Mouse (Mus musculus) kidney, postnatal 0 days (tissue): ENCODE measurements around the gene Nradd. TPM values are rescaled to one million over a fixed set of nuclear protein-coding genes. Genes with fewer than 3 reads are reported as not detected.
A peak's percentile ranks its signal among the peaks of the same experiment; 100 is the strongest.

Experiments
- ATAC-seq: fragments of 200-750 bp; cut with Nextera tagmentation; replicated peaks from 2 replicates; pipeline ENCODE4 v1.8.0; 2017; ENCODE audit warnings: low read depth, moderate number of reproducible peaks, moderate TSS enrichment, moderate library complexity; ENCODE audit not compliant: low FRiP score
- DNase-seq: peaks from one replicate; pipeline ENCODE4 v3.0.0-alpha.2; 2016; ENCODE audit warnings: low spot score
- H3K27ac ChIP-seq: fragments of 300-500 bp; sonication (generic); 2 replicates; pipeline ENCODE4 v1.5.1; 2014; ENCODE audit warnings: mild to moderate bottlenecking
- H3K27me3 ChIP-seq: fragments of 300-500 bp; sonication (generic); 2 replicates; pipeline ENCODE4 v1.6.1; 2014; ENCODE audit warnings: low read length, mixed read lengths; ENCODE audit not compliant: insufficient read depth
- H3K36me3 ChIP-seq: fragments of 300-500 bp; sonication (generic); 2 replicates; pipeline ENCODE4 v1.6.1; 2014; ENCODE audit warnings: low read length, mixed read lengths; ENCODE audit not compliant: insufficient read depth
- H3K4me1 ChIP-seq: fragments of 300-500 bp; sonication (generic); replicated peaks from 2 replicates; pipeline ENCODE4 v1.6.1; 2014; ENCODE audit warnings: antibody characterized with exemption, low read length, mixed read lengths; ENCODE audit not compliant: insufficient read depth
- H3K4me2 ChIP-seq: fragments of 300-500 bp; sonication (generic); 2 replicates; pipeline ENCODE4 v1.6.1; 2014; ENCODE audit warnings: mild to moderate bottlenecking, low read length, moderate library complexity, mixed read lengths
- H3K4me3 ChIP-seq: fragments of 300-500 bp; sonication (generic); replicated peaks from 2 replicates; pipeline ENCODE4 v1.5.1; 2014; ENCODE audit warnings: low read depth, low read length
- H3K9ac ChIP-seq: fragments of 300-500 bp; sonication (generic); 2 replicates; pipeline ENCODE4 v1.6.1; 2014; ENCODE audit warnings: low read depth, low read length
- H3K9me3 ChIP-seq: fragments of 300-500 bp; sonication (generic); replicated peaks from 2 replicates; pipeline ENCODE4 v1.6.1; 2016; ENCODE audit warnings: low read length, inconsistent platforms, mixed read lengths
- CTCF ChIP-seq: IDR thresholded peaks from 2 replicates; pipeline ENCODE4 v1.5.1; 2016; ENCODE audit warnings: antibody characterized with exemption, low read depth, mild to moderate bottlenecking, moderate library complexity
- WGBS: fragments of 180-500 bp; shearing (Covaris S2); extraction: QIAGEN DNeasy Blood & Tissue Kit; methylation state at CpG from one replicate; pipeline ENCODE4 v1.1.7; 2014; 5-methylcytosine and 5-hydroxymethylcytosine counted together
- polyA plus RNA-seq: library from polyadenylated mRNA; unstranded; fragments of >200 nt; fragmentation: Nextera tagmentation; extraction: Ambion mirVana; gene quantifications from 2 replicates; pipeline ENCODE4 v1.2.1, GENCODE M21; 2015

Nradd gene
- 42.3 and 45.7 TPM in 2 replicates for polyA plus RNA-seq

- H3K4me1 ChIP-seq = peaks cover 11% of the 10 kb centered on the region
- TF ChIP-seq CTCF = no peak
- H3K27me3 ChIP-seq = no peaks in the 10 kb centered on the region
- H3K9ac ChIP-seq = peak within 1 kb of the TSS; percentile 40
- H3K36me3 ChIP-seq = peaks cover 20% of the 10 kb centered on the region; the same call in 1 of the 2 replicates
- DNase-seq = peak; percentile 96
- peak within 1 kb of the TSS; percentile 61 for H3K4me2 ChIP-seq
- H3K9me3 ChIP-seq = no peaks in the 10 kb centered on the region
- peak within 1 kb of the TSS; percentile 37 for H3K4me3 ChIP-seq
- peak; percentile 88 for ATAC-seq
- H3K27ac ChIP-seq = peak within 1 kb of the TSS; percentile 76
- under 1% methylated on average over 41 of the region's 41 CpGs for WGBS
Observed at GRCm38 (mm10) chr9:110624361-110625166, at the start of gene Nradd. Gene Nradd (minus strand): TSS chr9:110624452.

GRCm38 (mm10) chr9:110673107-110673752 is 49.0 kb upstream of the Nradd start:
- DNase-seq (no peak), ATAC-seq (peak; percentile 15; the same call in 1 of the 2 replicates)
- peak overlapping the region; percentile 57; the same call in 1 of the 2 replicates for H3K27ac ChIP-seq

GRCm38 (mm10) chr9:110672462-110673106 is 48.3 kb upstream of the Nradd start:
- H3K36me3 ChIP-seq = no peaks in the 10 kb centered on the region
- H3K9ac ChIP-seq = no peak overlapping the region
- no peaks in the 10 kb centered on the region for H3K27me3 ChIP-seq
- ATAC-seq = peak; percentile 58
- DNase-seq = no peak
- no peaks in the 10 kb centered on the region for H3K9me3 ChIP-seq
- H3K4me3 ChIP-seq = no peak overlapping the region
- no peak overlapping the region for H3K4me2 ChIP-seq
- peaks cover 16% of the 10 kb centered on the region; the same call in 1 of the 2 replicates for H3K4me1 ChIP-seq
- peak; percentile 71 for TF ChIP-seq CTCF
- peak overlapping the region; percentile 57; the same call in 1 of the 2 replicates for H3K27ac ChIP-seq
- WGBS = 62% methylated on average over 7 of the region's 7 CpGs

More at GRCm38 (mm10) chr9:110673107-110673752, 49.0 kb upstream of the Nradd start:
- 57% methylated on average over 10 of the region's 10 CpGs for WGBS
- Histone ChIP-seq H3K4me2 (no peak overlapping the region; the same call in 1 of the 2 replicates), H3K9me3 (no peaks in the 10 kb centered on the region), H3K4me1 (peaks cover 14% of the 10 kb centered on the region; the same call in 1 of the 2 replicates), H3K4me3 (no peak overlapping the region), H3K36me3 (no peaks in the 10 kb centered on the region), H3K9ac (no peak overlapping the region), H3K27me3 (no peaks in the 10 kb centered on the region)
- no peak for TF ChIP-seq CTCF

GRCm38 (mm10) chr9:110669785-110670184 is 45.5 kb upstream of the Nradd start:
- no peak for DNase-seq
- no peak overlapping the region for H3K4me3 ChIP-seq
- H3K27ac ChIP-seq = no peak overlapping the region
- peaks cover 18% of the 10 kb centered on the region for H3K4me1 ChIP-seq
- H3K9ac ChIP-seq = no peak overlapping the region
- H3K9me3 ChIP-seq = no peaks in the 10 kb centered on the region
- no peak overlapping the region for H3K4me2 ChIP-seq
- 67% methylated on average over 5 of the region's 5 CpGs for WGBS
- H3K27me3 ChIP-seq = no peaks in the 10 kb centered on the region
- no peak for TF ChIP-seq CTCF
- ATAC-seq = no peak
- no peaks in the 10 kb centered on the region for H3K36me3 ChIP-seq

- Histone ChIP-seq H3K9me3 (no peaks in the 10 kb centered on the region), H3K36me3 (no peaks in the 10 kb centered on the region), H3K27me3 (no peaks in the 10 kb centered on the region), H3K4me1 (peaks cover 18% of the 10 kb centered on the region), H3K4me2 (no peak overlapping the region), H3K4me3 (no peak overlapping the region), H3K9ac (no peak overlapping the region), H3K27ac (no peak overlapping the region)
- DNase-seq (no peak), ATAC-seq (no peak)
- no peak for TF ChIP-seq CTCF
- 85% methylated on average over 6 of the region's 6 CpGs for WGBS
Observed at GRCm38 (mm10) chr9:110668601-110669293, 44.5 kb upstream of the Nradd start.
